Mouse (Mus musculus): ENCODE data around the gene Immp2l.

The Immp2l gene

GRCm38 (mm10) chr12:41877292-41877959 lies 853.5 kb downstream of the Immp2l start:
- no peak for DNase-seq

- no peak for DNase-seq
Measured at GRCm38 (mm10) chr12:41878493-41878892, 854.6 kb downstream of the Immp2l start.

- no peak for DNase-seq
Measured at GRCm38 (mm10) chr12:41878972-41879371, 855.1 kb downstream of the Immp2l start.

- no peak for DNase-seq
Measured at GRCm38 (mm10) chr12:41879412-41879811, 855.5 kb downstream of the Immp2l start.

- no peak for DNase-seq
Measured at GRCm38 (mm10) chr12:41880833-41881232, 856.9 kb downstream of the Immp2l start.

GRCm38 (mm10) chr12:41908011-41908410 lies 884.1 kb downstream of the Immp2l start:
- no peak for DNase-seq

- no peak for DNase-seq
Measured at GRCm38 (mm10) chr12:41911626-41912025, 887.7 kb downstream of the Immp2l start.

- no peak for DNase-seq
Measured at GRCm38 (mm10) chr12:41937751-41938150, 913.9 kb downstream of the Immp2l start.

GRCm38 (mm10) chr12:41941853-41942252 lies 918.0 kb downstream of the Immp2l start:
- no peak for DNase-seq

- no peak for DNase-seq
Measured at GRCm38 (mm10) chr12:41944079-41944672, 920.3 kb downstream of the Immp2l start.

- DNase-seq, result no peak
Measured at GRCm38 (mm10) chr12:41946536-41946935, 922.6 kb downstream of the Immp2l start.

GRCm38 (mm10) chr12:41949409-41949808 lies 925.5 kb downstream of the Immp2l start:
- DNase-seq, result no peak

- DNase-seq, result no peak
Measured at GRCm38 (mm10) chr12:41949841-41950241, 926.0 kb downstream of the Immp2l start.

- no peak for DNase-seq
Measured at GRCm38 (mm10) chr12:41950726-41951125, 926.8 kb downstream of the Immp2l start.

GRCm38 (mm10) chr12:41961038-41961437 lies 937.1 kb downstream of the Immp2l start:
- no peak for DNase-seq

GRCm38 (mm10) chr12:41991408-41991807 lies 967.5 kb downstream of the Immp2l start:
- no peak for DNase-seq

Measured in cerebellum, adult 11 months (tissue).